Mouse (Mus musculus) 3T3-L1 (cell line): ENCODE measurements at regions not wholly inside any gene's neighbourhood (a gene's known extent, or its start where the extent isn't known, plus 50 kb on each side); places are given as distances from the start of the nearest gene placed in this dataset.
"Not testable (repeated sequence)": the region's sequence is repeated elsewhere in the genome, so short reads cannot be mapped to it uniquely, and the experiment has no call there.

Source experiments
- DNase-seq: peaks from one replicate; pipeline ENCODE4 v3.0.0-alpha.2; 2015; ENCODE audit warnings: low read depth, low spot score

- DNase-seq, result no peak
Measured at GRCm38 (mm10) chr1:150160314-150160713, 60.5 kb downstream of the Ptgs2 start.

GRCm38 (mm10) chr1:150164890-150165596 lies 65.2 kb downstream of the Ptgs2 start:
- peak; percentile 87 for DNase-seq

GRCm38 (mm10) chr1:150165597-150165973 lies 65.8 kb downstream of the Ptgs2 start:
- DNase-seq, result no peak

- no peak for DNase-seq
Measured at GRCm38 (mm10) chr1:150167172-150167571, 67.3 kb downstream of the Ptgs2 start.

GRCm38 (mm10) chr1:150174204-150174603 lies 74.4 kb downstream of the Ptgs2 start:
- no peak for DNase-seq

GRCm38 (mm10) chr1:150177029-150177740 lies 77.4 kb downstream of the Ptgs2 start:
- peak; percentile 58 for DNase-seq

- DNase-seq, result peak; percentile 78
Measured at GRCm38 (mm10) chr1:150202022-150202421, 102.2 kb downstream of the Ptgs2 start.

GRCm38 (mm10) chr1:150212454-150212853 lies 106.8 kb upstream of the Pdc start:
- DNase-seq, result no peak

- no peak for DNase-seq
Measured at GRCm38 (mm10) chr1:150216672-150217071, 102.5 kb upstream of the Pdc start.

- peak; percentile 42 for DNase-seq
Measured at GRCm38 (mm10) chr1:150218802-150219201, 100.4 kb upstream of the Pdc start.

GRCm38 (mm10) chr1:150225529-150225928 lies 93.7 kb upstream of the Pdc start:
- DNase-seq, result no peak

- not testable (repeated sequence) for DNase-seq
Measured at GRCm38 (mm10) chr1:150239504-150239903, 79.7 kb upstream of the Pdc start.

- no peak for DNase-seq
Measured at GRCm38 (mm10) chr1:150240110-150240509, 79.1 kb upstream of the Pdc start.

- no peak for DNase-seq
Measured at GRCm38 (mm10) chr1:150241153-150241552, 78.1 kb upstream of the Pdc start.

- no peak for DNase-seq
Measured at GRCm38 (mm10) chr1:150242108-150242507, 77.1 kb upstream of the Pdc start.

- no peak for DNase-seq
Measured at GRCm38 (mm10) chr1:150244916-150245315, 74.3 kb upstream of the Pdc start.

- DNase-seq, result peak; percentile 64
Measured at GRCm38 (mm10) chr1:150251422-150251821, 67.8 kb upstream of the Pdc start.

GRCm38 (mm10) chr1:150251876-150252275 lies 67.3 kb upstream of the Pdc start:
- peak; percentile 50 for DNase-seq

GRCm38 (mm10) chr1:150257596-150257995 lies 61.6 kb upstream of the Pdc start:
- DNase-seq, result peak; percentile 56

- DNase-seq, result peak; percentile 32
Measured at GRCm38 (mm10) chr1:150260355-150260754, 58.9 kb upstream of the Pdc start.

- DNase-seq, result peak; percentile 84
Measured at GRCm38 (mm10) chr1:150266502-150266901, 52.7 kb upstream of the Pdc start.

- no peak for DNase-seq
Measured at GRCm38 (mm10) chr1:150267003-150267402, 52.2 kb upstream of the Pdc start.
